Mouse (Mus musculus): Measurements from ENCODE around the gene Cdk17. TPM values are rescaled to one million over a fixed set of nuclear protein-coding genes. Genes with fewer than 3 reads are reported as not detected.
A peak's percentile ranks its signal among the peaks of the same experiment; 100 is the strongest.

Cdk17 gene
- polyA plus RNA-seq, 1 experiment from 2014 or later, result 28.2 TPM

GRCm38 (mm10) chr10:93242208-93242607 is 81.5 kb downstream of the Cdk17 start:
- WGBS, result 17% methylated on average over 3 of the region's 3 CpGs
- Histone ChIP-seq H3K4me3 (no peak overlapping the region), H3K9me3 (no peaks in the 10 kb centered on the region), H3K4me2 (replicated peaks) (no peak overlapping the region), H3K36me3 (peaks cover 23% of the 10 kb centered on the region), H3K27ac (no peak overlapping the region), H3K27me3 (no peaks in the 10 kb centered on the region), H3K4me1 (peaks cover 11% of the 10 kb centered on the region; the same call in 1 of the 2 replicates), H3K9ac (no peak overlapping the region)
- no peak for ATAC-seq (ENCODE audit: insufficient number of reproducible peaks, insufficient read depth, low FRiP score, low TSS enrichment)

DNA sequence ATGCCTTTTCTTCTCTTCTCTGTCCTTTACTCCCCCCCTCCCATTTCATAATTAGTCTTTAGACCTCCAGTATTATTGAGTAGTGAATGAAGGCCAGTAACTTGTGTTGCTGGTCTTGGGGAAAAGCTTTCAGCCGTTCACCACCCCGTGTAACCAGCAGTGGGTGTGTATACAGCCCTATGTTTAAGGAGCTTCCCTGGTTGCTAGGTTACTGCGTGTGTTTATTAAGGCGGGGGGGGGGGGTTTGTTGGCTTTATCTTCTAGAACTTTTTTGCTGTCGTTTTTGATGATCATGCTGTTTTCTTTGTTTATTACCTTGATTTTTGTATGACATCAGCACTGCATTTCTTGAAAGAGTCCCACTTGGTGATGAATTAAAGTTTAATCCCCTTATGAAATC is 82.2 kb downstream of the Cdk17 start:
- peaks cover 29% of the 10 kb centered on the region for H3K36me3 ChIP-seq
- no peaks in the 10 kb centered on the region for H3K27me3 ChIP-seq
- WGBS, result 16% methylated on average over 5 of the region's 5 CpGs
- no peaks in the 10 kb centered on the region for H3K9me3 ChIP-seq
- H3K4me2 ChIP-seq (replicated peaks), result no peak overlapping the region
- no peak overlapping the region for H3K27ac ChIP-seq
- H3K4me3 ChIP-seq, result no peak overlapping the region
- peaks cover 13% of the 10 kb centered on the region; the same call in 1 of the 2 replicates for H3K4me1 ChIP-seq
- no peak for ATAC-seq (ENCODE audit: insufficient number of reproducible peaks, insufficient read depth, low FRiP score, low TSS enrichment)
- H3K9ac ChIP-seq, result no peak overlapping the region

- Histone ChIP-seq H3K27me3 (no peaks in the 10 kb centered on the region), H3K9ac (no peak overlapping the region), H3K9me3 (no peaks in the 10 kb centered on the region), H3K4me2 (replicated peaks) (no peak overlapping the region), H3K4me1 (peaks cover 15% of the 10 kb centered on the region; the same call in 1 of the 2 replicates), H3K4me3 (no peak overlapping the region), H3K27ac (no peak overlapping the region), H3K36me3 (peaks cover 29% of the 10 kb centered on the region)
- 78% methylated on average over 10 of the region's 10 CpGs for WGBS
- ATAC-seq (ENCODE audit: insufficient number of reproducible peaks, insufficient read depth, low FRiP score, low TSS enrichment), result no peak
Measured at GRCm38 (mm10) chr10:93244209-93244705, 83.6 kb downstream of the Cdk17 start.

- Histone ChIP-seq H3K27ac (no peak overlapping the region), H3K9ac (no peak overlapping the region), H3K36me3 (peaks cover 27% of the 10 kb centered on the region), H3K9me3 (no peaks in the 10 kb centered on the region), H3K4me3 (no peak overlapping the region), H3K4me2 (replicated peaks) (no peak overlapping the region), H3K4me1 (peaks cover 24% of the 10 kb centered on the region), H3K27me3 (no peaks in the 10 kb centered on the region)
- WGBS, result 95% methylated on average over 7 of the region's 7 CpGs
- ATAC-seq (ENCODE audit: insufficient number of reproducible peaks, insufficient read depth, low FRiP score, low TSS enrichment), result no peak
Measured at GRCm38 (mm10) chr10:93246185-93246920, 85.7 kb downstream of the Cdk17 start.

- Histone ChIP-seq H3K4me2 (replicated peaks) (no peak overlapping the region), H3K9me3 (no peaks in the 10 kb centered on the region), H3K4me3 (no peak overlapping the region), H3K4me1 (peaks cover 19% of the 10 kb centered on the region), H3K27me3 (no peaks in the 10 kb centered on the region), H3K9ac (no peak overlapping the region), H3K36me3 (peaks cover 33% of the 10 kb centered on the region), H3K27ac (0 out of 2 replicates have a peak overlapping the region, but pooled peaks have one; percentile 5)
- WGBS, result 84% methylated on average over 12 of the region's 12 CpGs
- no peak for ATAC-seq (ENCODE audit: insufficient number of reproducible peaks, insufficient read depth, low FRiP score, low TSS enrichment)
Measured at GRCm38 (mm10) chr10:93247422-93247821, 86.7 kb downstream of the Cdk17 start.

DNA sequence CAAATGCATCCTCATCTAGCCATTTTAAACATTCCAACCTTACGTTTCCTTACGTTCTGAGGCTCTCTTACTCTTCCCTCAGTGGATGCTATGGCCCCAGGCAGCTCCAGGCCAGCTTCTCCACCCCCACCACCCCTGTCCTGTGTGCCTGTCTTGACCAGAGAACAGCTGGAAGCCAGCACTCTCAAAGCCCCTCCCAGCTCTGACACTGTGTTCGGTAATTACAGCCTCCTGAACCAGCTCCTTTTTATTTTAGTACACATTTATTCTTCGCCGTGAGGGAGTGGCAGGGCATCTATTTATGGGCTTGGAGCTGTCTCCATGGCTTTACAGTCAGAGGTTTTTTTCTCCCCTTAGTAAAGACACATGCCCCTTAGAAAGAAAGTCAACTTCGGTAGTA is 87.2 kb downstream of the Cdk17 start:
- 43% methylated on average over 6 of the region's 6 CpGs for WGBS
- no peaks in the 10 kb centered on the region for H3K27me3 ChIP-seq
- H3K9ac ChIP-seq, result no peak overlapping the region
- H3K4me3 ChIP-seq, result no peak overlapping the region
- no peak overlapping the region for H3K4me2 ChIP-seq (replicated peaks)
- no peaks in the 10 kb centered on the region for H3K9me3 ChIP-seq
- H3K36me3 ChIP-seq, result peaks cover 38% of the 10 kb centered on the region
- peaks cover 19% of the 10 kb centered on the region for H3K4me1 ChIP-seq
- ATAC-seq (ENCODE audit: insufficient number of reproducible peaks, insufficient read depth, low FRiP score, low TSS enrichment), result no peak
- H3K27ac ChIP-seq, result no peak overlapping the region

- 81% methylated on average over 8 of the region's 8 CpGs for WGBS
- H3K9ac ChIP-seq, result no peak overlapping the region
- ATAC-seq (ENCODE audit: insufficient number of reproducible peaks, insufficient read depth, low FRiP score, low TSS enrichment), result no peak
- no peak overlapping the region for H3K4me3 ChIP-seq
- peaks cover 43% of the 10 kb centered on the region for H3K36me3 ChIP-seq
- no peaks in the 10 kb centered on the region for H3K27me3 ChIP-seq
- H3K27ac ChIP-seq, result no peak overlapping the region
- H3K9me3 ChIP-seq, result no peaks in the 10 kb centered on the region
- H3K4me1 ChIP-seq, result peaks cover 19% of the 10 kb centered on the region
- no peak overlapping the region for H3K4me2 ChIP-seq (replicated peaks)
Measured at GRCm38 (mm10) chr10:93248416-93248815, 87.7 kb downstream of the Cdk17 start.

GRCm38 (mm10) chr10:93249901-93250300 is 89.2 kb downstream of the Cdk17 start:
- H3K9me3 ChIP-seq, result no peaks in the 10 kb centered on the region
- H3K27me3 ChIP-seq, result no peaks in the 10 kb centered on the region
- peaks cover 58% of the 10 kb centered on the region for H3K36me3 ChIP-seq
- WGBS, result 76% methylated on average over 7 of the region's 7 CpGs
- H3K9ac ChIP-seq, result no peak overlapping the region
- no peak for ATAC-seq (ENCODE audit: insufficient number of reproducible peaks, insufficient read depth, low FRiP score, low TSS enrichment)
- H3K27ac ChIP-seq, result no peak overlapping the region
- peaks cover 12% of the 10 kb centered on the region for H3K4me1 ChIP-seq
- H3K4me2 ChIP-seq (replicated peaks), result no peak overlapping the region
- H3K4me3 ChIP-seq, result no peak overlapping the region

- no peak overlapping the region for H3K4me3 ChIP-seq
- H3K27me3 ChIP-seq, result no peaks in the 10 kb centered on the region
- no peak overlapping the region for H3K9ac ChIP-seq
- no peaks in the 10 kb centered on the region for H3K9me3 ChIP-seq
- H3K36me3 ChIP-seq, result peaks cover 59% of the 10 kb centered on the region
- peaks cover 20% of the 10 kb centered on the region for H3K4me1 ChIP-seq
- no peak overlapping the region for H3K4me2 ChIP-seq (replicated peaks)
- no peak for ATAC-seq (ENCODE audit: insufficient number of reproducible peaks, insufficient read depth, low FRiP score, low TSS enrichment)
- H3K27ac ChIP-seq, result peak overlapping the region; percentile 46; the same call in 1 of the 2 replicates
- 71% methylated on average over 24 of the region's 24 CpGs for WGBS
Measured at GRCm38 (mm10) chr10:93250436-93251317, 90.0 kb downstream of the Cdk17 start.

DNA sequence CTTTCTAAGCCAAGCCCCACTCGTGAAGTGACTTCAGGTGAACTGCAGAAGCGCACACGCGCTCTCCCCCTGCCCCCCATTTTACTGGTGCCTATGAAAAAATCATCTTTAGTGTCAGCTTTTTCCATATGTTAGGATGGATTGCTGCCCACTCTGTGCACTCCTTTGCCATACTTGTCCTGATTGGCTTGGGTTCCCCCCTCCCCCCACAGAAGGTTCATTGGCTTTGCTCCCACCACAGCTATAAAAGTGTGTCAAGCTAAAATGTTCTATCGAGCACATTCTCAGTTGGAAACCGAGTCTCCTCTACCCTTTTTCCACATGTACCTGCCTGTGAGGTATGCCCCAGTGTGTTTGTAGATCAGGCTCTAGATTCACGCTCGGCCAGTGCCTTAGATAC is 90.8 kb downstream of the Cdk17 start:
- peaks cover 25% of the 10 kb centered on the region for H3K4me1 ChIP-seq
- peaks cover 55% of the 10 kb centered on the region for H3K36me3 ChIP-seq
- 89% methylated on average over 8 of the region's 8 CpGs for WGBS
- H3K9me3 ChIP-seq, result no peaks in the 10 kb centered on the region
- H3K4me3 ChIP-seq, result no peak overlapping the region
- no peak overlapping the region for H3K9ac ChIP-seq
- H3K4me2 ChIP-seq (replicated peaks), result no peak overlapping the region
- no peaks in the 10 kb centered on the region for H3K27me3 ChIP-seq
- H3K27ac ChIP-seq, result no peak overlapping the region
- ATAC-seq (ENCODE audit: insufficient number of reproducible peaks, insufficient read depth, low FRiP score, low TSS enrichment), result no peak

DNA sequence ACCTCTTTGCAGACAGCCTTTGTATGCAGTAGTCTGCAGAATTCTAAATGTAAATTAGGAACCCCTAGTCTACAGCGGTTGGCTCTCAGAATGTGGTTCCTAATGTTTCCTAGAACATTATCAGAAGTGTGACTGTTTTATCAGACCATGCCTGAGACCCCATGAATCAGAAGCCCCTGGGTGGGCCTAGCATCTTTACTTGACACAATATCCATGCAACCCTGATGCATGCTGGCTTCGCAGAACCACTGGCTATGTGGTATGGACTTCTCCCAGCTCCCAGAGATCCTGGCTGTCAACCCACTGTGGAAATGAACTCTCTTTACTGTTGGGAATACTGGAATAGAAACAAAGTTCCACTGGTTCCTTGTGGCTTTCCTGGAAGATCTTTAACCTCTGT is 92.0 kb downstream of the Cdk17 start:
- 87% methylated on average over 2 of the region's 2 CpGs for WGBS
- H3K9ac ChIP-seq, result no peak overlapping the region
- no peaks in the 10 kb centered on the region for H3K9me3 ChIP-seq
- H3K4me1 ChIP-seq, result peaks cover 32% of the 10 kb centered on the region
- H3K36me3 ChIP-seq, result peaks cover 48% of the 10 kb centered on the region
- ATAC-seq (ENCODE audit: insufficient number of reproducible peaks, insufficient read depth, low FRiP score, low TSS enrichment), result no peak
- H3K27ac ChIP-seq, result no peak overlapping the region
- H3K27me3 ChIP-seq, result no peaks in the 10 kb centered on the region
- no peak overlapping the region for H3K4me2 ChIP-seq (replicated peaks)
- H3K4me3 ChIP-seq, result no peak overlapping the region
